Mouse (Mus musculus): ENCODE results near the gene Trip13. TPM values are rescaled to one million over a fixed set of nuclear protein-coding genes. Genes with fewer than 3 reads are reported as not detected.

The Trip13 gene
- polyA plus RNA-seq, 1 experiment from 2014 or later: 13.8 TPM

- Histone ChIP-seq H3K9ac (ENCODE audit: low read depth, low read length) (no peak overlapping the region), H3K27ac (ENCODE audit: low read length) (no peak overlapping the region), H3K36me3 (ENCODE audit: control insufficient read depth, insufficient read depth) (no peaks in the 10 kb centered on the region), H3K4me2 (ENCODE audit: low read depth, low read length) (no peak overlapping the region), H3K27me3 (ENCODE audit: control insufficient read depth, insufficient read depth, low read depth, low read length) (no peaks in the 10 kb centered on the region), H3K9me3 (replicated peaks; ENCODE audit: control insufficient read depth, low read length) (no peaks in the 10 kb centered on the region), H3K4me1 (ENCODE audit: control insufficient read depth, low read depth, low read length) (no peaks in the 10 kb centered on the region), H3K4me3 (ENCODE audit: low read depth, low read length) (no peak overlapping the region)
- WGBS (ENCODE audit: insufficient replicate concordance): 41% methylated on average over 2 of the region's 2 CpGs
- ATAC-seq (ENCODE audit: low read depth): no peak
Measured at GRCm38 (mm10) chr13:73872159-73872558, 65.4 kb downstream of the Trip13 start.

Small RNA genes lying within 50 kb of the gene (microRNA-seq; reads per million reads assigned to microRNA genes)
- not detected for gene Gm25197

Other genes with a start within 250 kb of the Trip13 start
- 1.0 and 1.6 TPM in 2 replicates for gene Slc6a19, start 232.9 kb downstream of the Trip13 start, polyA plus RNA-seq (2015; fragmentation: Nextera tagmentation; extraction: Ambion mirVana)
- 11.8 and 14.4 TPM in 2 replicates for gene Slc12a7, start 204.7 kb downstream of the Trip13 start, polyA plus RNA-seq (2015; fragmentation: Nextera tagmentation; extraction: Ambion mirVana)
- 0.11 and 0.19 TPM in 2 replicates for gene Nkd2, start 90.2 kb downstream of the Trip13 start, polyA plus RNA-seq (2015; fragmentation: Nextera tagmentation; extraction: Ambion mirVana)
- gene Brd9, start within 50 bp of the Trip13 start, polyA plus RNA-seq (2015; fragmentation: Nextera tagmentation; extraction: Ambion mirVana): 12.9 and 14.1 TPM in 2 replicates
- not detected in 2 replicates for gene Zdhhc11, start 26.1 kb upstream of the Trip13 start, polyA plus RNA-seq (2015; fragmentation: Nextera tagmentation; extraction: Ambion mirVana)
- gene Tppp, start 71.6 kb upstream of the Trip13 start, polyA plus RNA-seq (2015; fragmentation: Nextera tagmentation; extraction: Ambion mirVana): 0.57 and 0.61 TPM in 2 replicates
- gene Cep72, start 124.5 kb upstream of the Trip13 start, polyA plus RNA-seq (2015; fragmentation: Nextera tagmentation; extraction: Ambion mirVana): 7.2 and 7.3 TPM in 2 replicates
- gene Slc9a3, start 183.7 kb upstream of the Trip13 start, polyA plus RNA-seq (2015; fragmentation: Nextera tagmentation; extraction: Ambion mirVana): 0.02 TPM in 1 of 2 replicates, not detected in the other

All from liver, embryonic 16.5 days (tissue).